Mouse (Mus musculus) olfactory bulb, adult 2 months (tissue): ENCODE results near the gene St6galnac3.

Experiments
- CTCF ChIP-seq: fragments of 200-500 bp; IDR thresholded peaks from 2 replicates; pipeline ENCODE4 v1.5.1; 2012; ENCODE audit warnings: low read depth, mild to moderate bottlenecking, low read length, moderate library complexity; ENCODE audit not compliant: insufficient read depth
- POLR2A ChIP-seq: fragments of 200-500 bp; IDR thresholded peaks from 2 replicates; pipeline ENCODE4 v1.6.1; 2012; ENCODE audit warnings: mild to moderate bottlenecking, low read depth, low read length, moderate library complexity; ENCODE audit not compliant: insufficient read depth

- TF ChIP-seq POLR2A (no peak), CTCF (no peak)
These were observed 195.8 kb downstream of the St6galnac3 start for GRCm38 (mm10) chr3:153529174-153529573.
